Mouse (Mus musculus): ENCODE measurements around the gene Krtap31-1.
"Not testable (repeated sequence)": the region's sequence is repeated elsewhere in the genome, so short reads cannot be mapped to it uniquely, and the experiment has no call there.

Gene Krtap31-1

GRCm38 (mm10) chr11:99907620-99908019 lies at the start of gene Krtap31-1:
TSS of gene Krtap31-1 (plus strand) at chr11:99907920.
- DNase-seq (ENCODE audit: low spot score in 2 of 2) = no peak

DNA sequence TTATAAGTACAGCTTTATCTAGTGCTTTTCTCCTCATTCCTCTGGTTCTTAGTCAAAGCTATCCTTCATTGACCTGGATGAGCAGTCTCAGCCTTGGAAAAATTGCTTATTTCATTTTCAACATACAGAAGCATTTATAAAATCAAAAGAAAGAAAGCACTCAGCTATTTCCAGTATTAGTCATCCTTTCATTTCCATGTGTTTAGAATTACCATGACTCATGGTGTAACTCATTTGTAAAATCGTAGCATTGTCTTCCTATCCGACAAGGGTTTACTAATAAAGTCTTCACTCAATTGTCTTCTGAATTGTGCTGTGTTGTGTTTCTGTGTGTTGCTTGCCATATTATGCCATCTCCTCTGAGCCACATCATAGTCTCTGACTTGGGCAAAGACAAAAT lies 49.0 kb upstream of the Krtap31-1 start:
- DNase-seq (ENCODE audit: low spot score in 2 of 2) = no peak

GRCm38 (mm10) chr11:99864176-99864575 lies 43.5 kb upstream of the Krtap31-1 start, which contains the start of gene Gm11559:
TSS of gene Gm11559 (plus strand) at chr11:99864476.
- not testable (repeated sequence) for DNase-seq (ENCODE audit: low spot score in 2 of 2)

GRCm38 (mm10) chr11:99873089-99873488 lies 34.6 kb upstream of the Krtap31-1 start, which contains the start of gene Krtap9-1:
TSS of gene Krtap9-1 (plus strand) at chr11:99873389.
- not testable (repeated sequence) for DNase-seq (ENCODE audit: low spot score in 2 of 2)

DNA sequence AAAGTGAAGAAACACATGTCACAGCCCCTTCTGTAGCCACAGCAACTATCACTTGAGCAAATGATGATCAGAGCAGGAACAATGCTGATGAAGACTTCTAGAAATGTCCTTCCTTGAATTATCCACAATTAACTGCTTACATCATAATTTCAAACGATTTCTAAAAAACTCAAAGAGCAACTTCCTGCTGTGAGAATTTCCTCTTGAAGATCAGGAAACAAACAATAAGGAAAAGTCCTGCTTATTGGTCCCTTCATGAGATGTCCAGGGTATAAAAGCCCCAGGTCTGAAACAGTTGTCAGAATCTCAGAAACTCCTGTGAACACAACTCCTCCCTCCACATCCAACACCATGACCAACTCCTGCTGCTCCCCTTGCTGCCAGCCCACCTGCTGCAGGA lies 28.8 kb upstream of the Krtap31-1 start, which contains the start of gene Gm11567:
Gene Gm11567, plus strand, starts transcription at position 301 of the 400 bp plus-strand sequence.
- DNase-seq (ENCODE audit: low spot score in 2 of 2) = not testable (repeated sequence)

DNA sequence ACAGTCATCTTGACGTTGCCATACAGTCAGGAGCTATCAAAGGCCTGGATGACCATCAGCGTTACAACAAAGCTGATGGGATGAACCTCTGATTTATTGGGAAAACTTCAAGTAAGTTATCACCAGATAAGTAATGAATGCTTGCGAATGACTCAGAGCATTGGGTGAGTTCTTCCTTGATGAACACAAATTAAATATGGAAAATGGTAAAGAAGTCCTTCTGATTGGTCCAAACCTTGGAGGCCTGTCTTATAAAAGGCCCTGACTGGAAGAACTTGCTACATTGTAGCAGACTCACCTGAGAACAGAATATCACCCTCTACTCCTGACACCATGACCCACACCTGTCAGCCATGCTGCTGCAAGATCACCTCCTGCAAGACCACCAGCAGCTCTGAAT lies 6.7 kb downstream of the Krtap31-1 start, which contains the start of gene Gm11565:
Gene Gm11565, plus strand, starts transcription at position 301 of the 400 bp plus-strand sequence.
- no peak for DNase-seq (ENCODE audit: low spot score in 2 of 2)

- no peak for DNase-seq (ENCODE audit: low spot score in 2 of 2)
These were observed 28.3 kb downstream of the Krtap31-1 start, which contains the start of gene Krtap31-2 for GRCm38 (mm10) chr11:99935991-99936390. TSS of gene Krtap31-2 (plus strand) at chr11:99936291.

DNA sequence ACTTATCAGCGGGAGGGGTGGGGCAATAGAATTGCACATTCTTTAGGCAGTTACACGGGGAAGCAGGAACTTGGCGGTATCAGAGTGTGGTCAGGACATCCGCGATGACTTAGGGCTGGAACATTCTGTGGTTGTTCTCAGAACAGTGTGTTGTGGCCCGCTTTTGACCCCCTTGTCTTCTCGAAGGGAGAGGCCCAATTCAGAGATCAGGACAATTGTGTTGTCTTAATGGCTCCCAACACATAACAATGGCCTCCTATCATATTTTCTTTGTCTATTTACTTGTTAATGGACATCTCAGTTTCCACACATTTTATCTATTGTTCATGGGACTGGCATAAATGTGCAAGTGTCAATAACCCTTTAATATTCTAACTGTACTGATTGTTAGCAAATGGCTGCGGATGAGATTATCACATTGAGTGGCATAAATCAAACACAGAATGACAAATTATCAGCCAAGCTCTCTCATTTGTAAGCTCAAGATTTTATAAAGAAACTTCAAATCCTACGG lies 30.1 kb downstream of the Krtap31-1 start:
- DNase-seq (ENCODE audit: low spot score in 2 of 2) = no peak

GRCm38 (mm10) chr11:99948175-99948574 lies 40.5 kb downstream of the Krtap31-1 start, which contains the start of gene Krtap9-5:
TSS of gene Krtap9-5 (plus strand) at chr11:99948475.
- no peak for DNase-seq (ENCODE audit: low spot score in 2 of 2)

Data from heart, adult 9 months (tissue).